Mouse (Mus musculus) liver, embryonic 12.5 days (tissue): ENCODE data around the gene Tnmd. TPM values are rescaled to one million over a fixed set of nuclear protein-coding genes. Genes with fewer than 3 reads are reported as not detected.

ENCODE experiments used
- ATAC-seq: fragments of 200-750 bp; cut with Nextera tagmentation; 2 replicates; pipeline ENCODE4 v1.8.0; 2017; ENCODE audit warnings: moderate number of reproducible peaks, mild to moderate bottlenecking, moderate library complexity
- H3K27ac ChIP-seq: fragments of 300-500 bp; sonication (generic); 2 replicates; pipeline ENCODE4 v1.5.1; 2016; ENCODE audit warnings: mild to moderate bottlenecking
- H3K27me3 ChIP-seq: fragments of 300-500 bp; sonication (generic); replicated peaks from 2 replicates; pipeline ENCODE4 v1.6.1; 2016; ENCODE audit warnings: mild to moderate bottlenecking, moderate library complexity
- H3K36me3 ChIP-seq: fragments of 300-500 bp; sonication (generic); 2 replicates; pipeline ENCODE4 v1.6.1; 2016; ENCODE audit warnings: mild to moderate bottlenecking, moderate library complexity
- H3K4me1 ChIP-seq: fragments of 300-500 bp; sonication (generic); 2 replicates; pipeline ENCODE4 v1.6.1; 2016
- H3K4me2 ChIP-seq: fragments of 300-500 bp; sonication (generic); 2 replicates; pipeline ENCODE4 v1.6.1; 2016; ENCODE audit warnings: mild to moderate bottlenecking, moderate library complexity
- H3K4me3 ChIP-seq: fragments of 300-500 bp; sonication (generic); 2 replicates; pipeline ENCODE4 v1.5.1; 2016; ENCODE audit warnings: mild to moderate bottlenecking, moderate library complexity
- H3K9ac ChIP-seq: fragments of 300-500 bp; sonication (generic); 2 replicates; pipeline ENCODE4 v1.6.1; 2016; ENCODE audit warnings: mild to moderate bottlenecking, moderate library complexity
- H3K9me3 ChIP-seq: fragments of 300-500 bp; sonication (generic); replicated peaks from 2 replicates; pipeline ENCODE4 v1.6.1; 2016; ENCODE audit warnings: mild to moderate bottlenecking, moderate library complexity
- WGBS: fragments of 180-500 bp; shearing (Covaris S2); methylation state at CpG from one replicate; pipeline ENCODE4 v1.1.7; 2016; ENCODE audit not compliant: insufficient replicate concordance; 5-methylcytosine and 5-hydroxymethylcytosine counted together
- polyA plus RNA-seq: library from polyadenylated mRNA; unstranded; fragments of >200 nt; fragmentation: Nextera tagmentation; extraction: Ambion mirVana; gene quantifications from 2 replicates; pipeline ENCODE4 v1.2.1, GENCODE M21; 2016

Tnmd gene
- not detected in 2 replicates for polyA plus RNA-seq

GRCm38 (mm10) chrX:133850680-133851079, at the start of gene Tnmd:
Tnmd (plus strand) TSS chrX:133850980.
- ATAC-seq: no peak
- Histone ChIP-seq H3K4me2 (no peak within 1 kb of the TSS), H3K9ac (no peak within 1 kb of the TSS), H3K27me3 (no peaks in the 10 kb centered on the region), H3K36me3 (no peaks in the 10 kb centered on the region), H3K4me1 (no peaks in the 10 kb centered on the region), H3K9me3 (no peaks in the 10 kb centered on the region), H3K27ac (no peak within 1 kb of the TSS), H3K4me3 (no peak within 1 kb of the TSS)
- 61% methylated on average over 5 of the region's 5 CpGs for WGBS

- Histone ChIP-seq H3K9me3 (no peaks in the 10 kb centered on the region), H3K36me3 (no peaks in the 10 kb centered on the region), H3K4me2 (no peak overlapping the region), H3K27ac (no peak overlapping the region), H3K27me3 (no peaks in the 10 kb centered on the region), H3K4me1 (no peaks in the 10 kb centered on the region), H3K4me3 (no peak overlapping the region), H3K9ac (no peak overlapping the region)
- WGBS: 84% methylated on average over 4 of the region's 4 CpGs
- no peak for ATAC-seq
Observed at GRCm38 (mm10) chrX:133853637-133854036, 2.9 kb downstream of the Tnmd start.

- no peak overlapping the region for H3K9ac ChIP-seq
- H3K4me2 ChIP-seq: no peak overlapping the region
- no peaks in the 10 kb centered on the region for H3K36me3 ChIP-seq
- no peak for ATAC-seq
- no peaks in the 10 kb centered on the region for H3K27me3 ChIP-seq
- no peak overlapping the region for H3K27ac ChIP-seq
- H3K9me3 ChIP-seq: no peaks in the 10 kb centered on the region
- WGBS: 29% methylated on average over 6 of the region's 6 CpGs
- H3K4me1 ChIP-seq: no peaks in the 10 kb centered on the region
- no peak overlapping the region for H3K4me3 ChIP-seq
Observed at GRCm38 (mm10) chrX:133869743-133870142, 19.0 kb downstream of the Tnmd start.

DNA sequence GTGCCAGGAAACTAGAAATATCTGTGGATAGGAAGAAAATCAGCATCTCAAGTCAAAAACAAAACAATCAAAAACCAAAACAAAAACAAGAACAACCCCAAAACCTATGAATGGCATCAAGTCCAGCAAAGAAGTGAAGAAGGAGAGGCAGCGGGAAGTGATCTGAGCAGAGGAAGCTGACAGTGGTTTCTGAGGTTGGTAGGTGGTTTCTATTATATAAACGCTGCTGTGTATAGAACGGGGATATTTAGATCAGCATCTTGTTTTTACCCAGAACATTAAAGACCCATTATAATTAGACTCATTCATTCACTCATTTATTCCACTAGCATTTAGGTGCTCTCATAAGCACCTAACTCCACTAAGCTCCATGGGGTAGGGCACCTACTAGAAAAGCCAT, 36.5 kb downstream of the Tnmd start:
- no peak overlapping the region for H3K4me3 ChIP-seq
- H3K9ac ChIP-seq: no peak overlapping the region
- H3K27ac ChIP-seq: no peak overlapping the region
- no peaks in the 10 kb centered on the region for H3K36me3 ChIP-seq
- no peak for ATAC-seq
- 22% methylated on average over 3 of the region's 3 CpGs for WGBS
- no peaks in the 10 kb centered on the region for H3K9me3 ChIP-seq
- no peaks in the 10 kb centered on the region for H3K4me1 ChIP-seq
- H3K4me2 ChIP-seq: no peak overlapping the region
- H3K27me3 ChIP-seq: no peaks in the 10 kb centered on the region

DNA sequence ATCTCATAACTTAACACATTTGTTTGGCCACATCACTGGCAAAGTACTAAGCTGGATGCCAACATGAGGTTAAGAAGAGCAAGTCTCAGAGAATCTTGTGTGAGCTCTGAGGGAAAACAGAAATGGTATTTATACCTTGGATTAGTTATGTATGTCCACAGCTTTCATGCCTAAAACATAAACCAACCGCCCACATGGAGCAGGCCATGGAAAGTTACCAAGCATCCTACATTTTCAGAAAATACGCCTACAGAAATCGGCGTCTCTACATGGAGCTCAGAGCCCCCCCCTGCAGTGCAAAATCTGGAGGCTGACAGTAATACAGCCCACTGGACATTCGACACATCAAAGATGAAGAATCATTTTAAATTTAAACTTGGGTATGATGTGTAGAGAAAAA, 37.3 kb downstream of the Tnmd start:
- no peak overlapping the region for H3K4me2 ChIP-seq
- H3K27ac ChIP-seq: no peak overlapping the region
- no peaks in the 10 kb centered on the region for H3K36me3 ChIP-seq
- H3K9me3 ChIP-seq: no peaks in the 10 kb centered on the region
- 75% methylated on average over 5 of the region's 5 CpGs for WGBS
- no peak overlapping the region for H3K4me3 ChIP-seq
- no peak overlapping the region for H3K9ac ChIP-seq
- no peaks in the 10 kb centered on the region for H3K27me3 ChIP-seq
- no peaks in the 10 kb centered on the region for H3K4me1 ChIP-seq
- no peak for ATAC-seq

DNA sequence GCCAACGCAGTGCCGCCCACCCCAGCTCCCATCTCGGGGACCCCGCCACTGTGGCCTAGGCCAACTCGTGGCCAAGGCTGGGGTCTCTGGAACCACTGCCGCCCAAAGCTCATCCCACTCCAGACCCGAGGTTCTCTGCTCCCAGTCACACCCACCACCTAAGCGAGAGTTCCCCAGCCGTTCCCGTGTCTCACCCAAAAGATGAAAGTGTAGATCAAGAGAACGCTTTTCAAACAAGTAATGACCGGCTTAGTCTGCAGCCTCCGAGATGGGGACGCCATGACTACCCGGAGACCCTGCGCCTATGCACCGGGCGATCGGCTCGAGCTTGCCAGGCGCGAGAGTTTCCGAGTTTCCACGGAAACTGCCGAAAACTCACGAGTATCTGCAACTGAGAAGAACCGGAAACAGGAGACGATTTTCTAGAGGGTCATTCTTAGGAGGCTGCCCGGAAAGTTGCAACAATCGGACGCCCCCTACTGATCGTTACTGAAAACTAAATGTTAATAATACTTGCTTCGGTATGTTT, 47.3 kb downstream of the Tnmd start, which contains the start of gene Tspan6:
Tspan6 (minus strand) TSS at position 416 of the 529 bp plus-strand sequence.
- no peaks in the 10 kb centered on the region for H3K27me3 ChIP-seq
- no peaks in the 10 kb centered on the region; the same call in 1 of the 2 replicates for H3K36me3 ChIP-seq
- no peak within 1 kb of the TSS for H3K27ac ChIP-seq
- peak within 1 kb of the TSS; percentile 55 for H3K4me3 ChIP-seq
- no peaks in the 10 kb centered on the region for H3K4me1 ChIP-seq
- H3K9ac ChIP-seq: peak within 1 kb of the TSS; percentile 65
- no peaks in the 10 kb centered on the region for H3K9me3 ChIP-seq
- ATAC-seq: peak; percentile 81
- WGBS: 13% methylated on average over 31 of the region's 33 CpGs
- peak within 1 kb of the TSS; percentile 69 for H3K4me2 ChIP-seq

- no peak within 1 kb of the TSS for H3K4me2 ChIP-seq
- H3K36me3 ChIP-seq: no peaks in the 10 kb centered on the region
- H3K9me3 ChIP-seq: no peaks in the 10 kb centered on the region
- WGBS: 23% methylated on average over 3 of the region's 3 CpGs
- H3K4me3 ChIP-seq: no peak within 1 kb of the TSS
- H3K4me1 ChIP-seq: no peaks in the 10 kb centered on the region
- peaks cover 15% of the 10 kb centered on the region; the same call in 1 of the 2 replicates for H3K27me3 ChIP-seq
- H3K9ac ChIP-seq: no peak within 1 kb of the TSS
- no peak within 1 kb of the TSS for H3K27ac ChIP-seq
- no peak for ATAC-seq
Observed at GRCm38 (mm10) chrX:133908261-133908660, 57.5 kb downstream of the Tnmd start, which contains the start of gene Srpx2. Srpx2 (plus strand) TSS chrX:133908426.

GRCm38 (mm10) chrX:133911397-133912103, 60.8 kb downstream of the Tnmd start:
- H3K9ac ChIP-seq: no peak overlapping the region
- peaks cover 16% of the 10 kb centered on the region; the same call in 1 of the 2 replicates for H3K27me3 ChIP-seq
- H3K27ac ChIP-seq: no peak overlapping the region
- no peaks in the 10 kb centered on the region for H3K36me3 ChIP-seq
- WGBS: 36% methylated on average over 10 of the region's 10 CpGs
- no peaks in the 10 kb centered on the region for H3K4me1 ChIP-seq
- no peak for ATAC-seq
- no peaks in the 10 kb centered on the region for H3K9me3 ChIP-seq
- H3K4me2 ChIP-seq: no peak overlapping the region
- no peak overlapping the region for H3K4me3 ChIP-seq

DNA sequence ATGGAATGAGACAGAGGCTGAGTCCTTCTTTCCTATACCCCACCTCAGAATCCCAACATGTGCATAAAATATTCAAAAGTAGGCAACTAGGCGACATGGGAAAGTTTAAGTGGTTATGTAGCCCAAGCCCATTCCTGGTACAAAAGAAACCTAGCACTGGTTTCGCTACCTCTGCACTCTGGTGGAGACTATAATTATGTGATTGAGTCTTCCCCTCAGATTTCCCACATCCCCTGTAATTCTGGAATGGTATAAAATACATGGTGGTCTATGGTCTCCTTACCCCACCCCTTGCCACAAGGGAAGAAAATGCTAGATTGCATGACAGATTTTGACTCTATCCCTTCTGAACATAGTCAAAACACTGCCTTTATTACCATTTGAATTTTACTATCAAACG, 62.2 kb downstream of the Tnmd start:
- no peak overlapping the region for H3K4me2 ChIP-seq
- no peaks in the 10 kb centered on the region for H3K9me3 ChIP-seq
- no peaks in the 10 kb centered on the region for H3K4me1 ChIP-seq
- no peak overlapping the region for H3K4me3 ChIP-seq
- H3K27me3 ChIP-seq: peaks cover 16% of the 10 kb centered on the region; the same call in 1 of the 2 replicates
- no peak for ATAC-seq
- H3K9ac ChIP-seq: no peak overlapping the region
- no peaks in the 10 kb centered on the region for H3K36me3 ChIP-seq
- WGBS: 69% methylated on average over 3 of the region's 3 CpGs
- no peak overlapping the region for H3K27ac ChIP-seq

- Histone ChIP-seq H3K36me3 (no peaks in the 10 kb centered on the region), H3K9me3 (no peaks in the 10 kb centered on the region), H3K27me3 (peaks cover 16% of the 10 kb centered on the region; the same call in 1 of the 2 replicates), H3K4me3 (no peak overlapping the region), H3K27ac (no peak overlapping the region), H3K4me1 (no peaks in the 10 kb centered on the region), H3K4me2 (no peak overlapping the region), H3K9ac (no peak overlapping the region)
- WGBS: 33% methylated on average over 7 of the region's 7 CpGs
- ATAC-seq: no peak; the same call in 1 of the 2 replicates
Observed at GRCm38 (mm10) chrX:133914219-133914618, 63.4 kb downstream of the Tnmd start.
